Mouse (Mus musculus): Measurements from ENCODE around the gene Serhl.

Serhl gene

DNA sequence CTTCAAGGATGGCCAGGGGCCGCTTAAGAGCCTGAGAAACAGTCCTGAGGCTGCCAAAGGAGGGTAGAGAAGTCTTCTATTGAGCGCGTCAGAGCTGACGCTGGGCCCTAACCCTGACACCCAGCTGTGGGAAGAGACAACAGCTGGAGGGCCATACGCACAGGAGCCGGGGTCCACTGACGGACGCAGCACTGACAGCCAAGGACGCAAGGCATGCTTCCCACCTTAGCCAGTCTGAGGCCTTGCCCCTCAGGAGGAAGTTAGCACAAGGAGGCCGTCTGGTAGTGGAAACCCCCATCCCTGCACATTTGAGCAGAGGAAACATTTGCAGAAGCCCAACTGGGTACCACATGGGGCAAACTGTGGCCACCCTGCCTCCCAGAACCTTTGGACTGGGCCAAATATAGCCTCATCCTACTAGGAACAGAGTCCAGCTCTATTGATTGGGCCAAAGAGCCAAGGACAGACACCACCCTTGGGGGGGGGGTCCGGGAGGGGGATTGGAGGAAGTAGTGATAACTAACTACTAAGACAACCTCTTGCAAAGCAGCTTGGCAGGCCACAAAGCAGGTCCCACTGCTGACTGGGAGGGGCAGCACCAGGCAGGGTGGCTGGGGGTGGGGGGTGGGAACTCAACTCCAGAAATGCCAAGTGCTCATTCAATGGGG lies 73.6 kb downstream of the Serhl start:
- no peak for DNase-seq (ENCODE audit: low spot score)

DNA sequence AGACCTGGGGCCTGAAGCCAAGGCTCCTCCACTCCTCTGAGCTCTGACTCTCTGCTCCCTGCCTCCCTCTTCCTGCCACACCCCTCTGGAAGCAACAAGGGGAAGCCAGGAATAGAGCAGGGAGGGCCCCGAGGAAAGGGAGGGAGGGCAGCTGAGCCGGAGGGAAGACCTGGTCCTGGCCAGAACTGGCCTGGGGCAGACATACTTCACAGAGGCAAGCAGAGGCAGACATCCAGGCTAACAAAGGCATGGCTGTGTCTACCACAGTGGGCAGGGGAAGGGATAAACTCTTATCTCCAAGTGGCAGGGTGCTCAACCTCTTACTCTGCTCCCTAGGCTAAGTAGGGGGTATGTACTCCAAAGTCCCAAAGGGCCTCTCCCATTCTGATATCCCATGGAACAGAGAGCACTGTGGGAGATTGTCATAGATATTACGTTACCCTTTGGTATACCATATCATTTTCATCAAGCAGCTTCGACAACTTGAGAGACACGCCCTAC lies 75.7 kb downstream of the Serhl start:
- DNase-seq (ENCODE audit: low spot score): no peak

DNA sequence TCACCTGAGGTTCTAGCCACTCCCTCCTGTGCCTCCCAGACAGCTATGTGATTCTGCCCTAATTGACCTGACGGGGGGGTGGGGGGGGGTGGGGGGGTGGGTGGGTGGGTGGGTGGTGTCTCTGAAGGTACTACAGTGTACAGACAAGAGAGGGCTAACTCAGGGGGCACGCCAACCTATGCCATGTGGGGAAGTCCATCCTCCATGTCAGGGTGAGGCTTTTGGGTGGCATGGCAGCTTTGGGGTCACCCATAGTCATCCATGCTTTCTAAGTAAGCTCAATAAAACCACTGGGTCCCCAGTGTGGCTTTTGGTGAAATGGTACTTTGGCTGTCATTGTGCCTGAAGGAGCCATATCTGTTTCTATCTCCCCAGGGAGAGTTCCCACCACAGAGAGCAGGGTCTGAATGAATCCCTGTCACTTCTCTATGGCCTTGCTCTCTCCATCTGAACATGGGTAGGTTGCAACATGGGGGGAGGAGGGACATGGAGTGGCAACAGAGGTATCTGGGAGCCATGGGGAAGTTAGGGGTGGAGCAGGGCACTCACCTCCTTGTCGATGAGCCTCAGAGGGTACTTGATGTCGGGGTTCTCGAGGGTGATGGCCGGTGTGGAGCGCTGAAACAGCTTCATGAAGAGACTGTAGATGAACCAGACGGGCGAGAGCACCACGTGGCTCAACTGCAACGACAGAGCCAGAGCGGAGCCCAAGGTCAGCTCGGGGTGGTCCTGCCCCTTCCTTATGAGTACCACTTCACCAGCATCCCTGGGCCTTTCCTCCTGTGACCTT lies 76.4 kb downstream of the Serhl start:
- no peak for DNase-seq (ENCODE audit: low spot score)

Measured in ovary, postnatal 14 days (tissue).